Mouse (Mus musculus) limb, embryonic 14.5 days (tissue): ENCODE measurements at regions not wholly inside any gene's neighbourhood (a gene's known extent, or its start where the extent isn't known, plus 50 kb on each side); places are given as distances from the start of the nearest gene placed in this dataset.

Experiments
- ATAC-seq: fragments of 200-750 bp; cut with Nextera tagmentation; 2 replicates; pipeline ENCODE4 v1.8.0; 2017; ENCODE audit warnings: low read depth, moderate number of reproducible peaks, moderate TSS enrichment; ENCODE audit not compliant: low FRiP score
- DNase-seq: peaks from one replicate; pipeline ENCODE4 v3.0.0-alpha.2; 2015; ENCODE audit warnings: low spot score
- H3K27ac ChIP-seq: fragments of 300-500 bp; sonication (generic); replicated peaks from 2 replicates; pipeline ENCODE4 v1.5.1; 2014; ENCODE audit warnings: low read depth, mild to moderate bottlenecking, low read length, moderate library complexity, mixed read lengths
- H3K27me3 ChIP-seq: fragments of 300-500 bp; sonication (generic); 2 replicates; pipeline ENCODE4 v1.6.1; 2014; ENCODE audit warnings: low read length, mixed read lengths; ENCODE audit not compliant: control insufficient read depth, insufficient read depth
- H3K36me3 ChIP-seq: fragments of 300-500 bp; sonication (generic); 2 replicates; pipeline ENCODE4 v1.6.1; 2014; ENCODE audit warnings: mild to moderate bottlenecking, low read length, moderate library complexity, mixed read lengths; ENCODE audit not compliant: control insufficient read depth, insufficient read depth
- H3K4me1 ChIP-seq: fragments of 300-500 bp; sonication (generic); 2 replicates; pipeline ENCODE4 v1.6.1; 2014; ENCODE audit warnings: antibody characterized with exemption, low read length, mixed read lengths; ENCODE audit not compliant: control insufficient read depth, insufficient read depth
- H3K4me2 ChIP-seq: fragments of 300-500 bp; sonication (generic); replicated peaks from 2 replicates; pipeline ENCODE4 v1.6.1; 2014; ENCODE audit warnings: low read depth, mild to moderate bottlenecking, low read length, moderate library complexity; ENCODE audit not compliant: severe bottlenecking
- H3K4me3 ChIP-seq: fragments of 300-500 bp; sonication (generic); replicated peaks from 2 replicates; pipeline ENCODE4 v1.5.1; 2014; ENCODE audit warnings: low read length
- H3K9ac ChIP-seq: fragments of 300-500 bp; sonication (generic); 2 replicates; pipeline ENCODE4 v1.6.1; 2014; ENCODE audit warnings: mild to moderate bottlenecking, low read depth, low read length, moderate library complexity; ENCODE audit not compliant: severe bottlenecking
- H3K9me3 ChIP-seq: fragments of 300-500 bp; sonication (generic); 2 replicates; pipeline ENCODE4 v1.6.1; 2016; ENCODE audit warnings: low read length; ENCODE audit not compliant: control insufficient read depth
- POLR2A ChIP-seq: fragments of 200-500 bp; IDR thresholded peaks from 2 replicates; pipeline ENCODE4 v1.8.0; 2012; ENCODE audit warnings: inconsistent platforms, mild to moderate bottlenecking, moderate library complexity, borderline replicate concordance; ENCODE audit not compliant: insufficient read depth, insufficient read length; ENCODE audit errors: extremely low read depth
- WGBS: fragments of 180-500 bp; shearing (Covaris S2); extraction: QIAGEN DNeasy Blood & Tissue Kit; methylation state at CpG from one replicate; pipeline ENCODE4 v1.1.7; 2014; 5-methylcytosine and 5-hydroxymethylcytosine counted together

GRCm38 (mm10) chr3:113811790-113812189 lies 181.8 kb upstream of the Rnpc3 start:
- DNase-seq: peak; percentile 11
- Histone ChIP-seq H3K9me3 (no peaks in the 10 kb centered on the region), H3K4me1 (no peaks in the 10 kb centered on the region), H3K4me2 (no peak overlapping the region), H3K27ac (no peak overlapping the region), H3K9ac (no peak overlapping the region), H3K36me3 (no peaks in the 10 kb centered on the region), H3K4me3 (no peak overlapping the region), H3K27me3 (no peaks in the 10 kb centered on the region)
- no peak for ATAC-seq
- TF ChIP-seq POLR2A: no peak
- whole genome bisulfite sequencing: 65% methylated on average over 6 of the region's 6 CpGs

GRCm38 (mm10) chr3:113859421-113859820 lies 170.9 kb upstream of the Col11a1 start:
- no peak for TF ChIP-seq POLR2A
- 34% methylated on average over 1 of the region's 1 CpGs for WGBS
- ATAC-seq (no peak), DNase-seq (no peak)
- no peak overlapping the region for H3K9ac ChIP-seq
- no peak overlapping the region for H3K27ac ChIP-seq
- peaks cover 5% of the 10 kb centered on the region; the same call in 1 of the 2 replicates for H3K9me3 ChIP-seq
- no peak overlapping the region for H3K4me3 ChIP-seq
- H3K36me3 ChIP-seq: no peaks in the 10 kb centered on the region
- no peaks in the 10 kb centered on the region for H3K27me3 ChIP-seq
- H3K4me1 ChIP-seq: 0 out of 2 replicates have a peak, but pooled peaks cover 4% of the 10 kb centered on the region
- no peak overlapping the region for H3K4me2 ChIP-seq

GRCm38 (mm10) chr3:113860005-113860404 lies 170.3 kb upstream of the Col11a1 start:
- Histone ChIP-seq H3K9ac (no peak overlapping the region), H3K27me3 (no peaks in the 10 kb centered on the region), H3K27ac (no peak overlapping the region), H3K4me1 (0 out of 2 replicates have a peak, but pooled peaks cover 4% of the 10 kb centered on the region), H3K4me3 (no peak overlapping the region), H3K4me2 (no peak overlapping the region), H3K9me3 (no peaks in the 10 kb centered on the region), H3K36me3 (no peaks in the 10 kb centered on the region)
- DNase-seq (peak; percentile 45), ATAC-seq (0 out of 2 replicates have a peak, but pooled peaks have one; percentile 23)
- 67% methylated on average over 5 of the region's 5 CpGs for WGBS
- TF ChIP-seq POLR2A: no peak

- DNase-seq (no peak), ATAC-seq (0 out of 2 replicates have a peak, but pooled peaks have one; percentile 26)
- Histone ChIP-seq H3K4me3 (no peak overlapping the region), H3K9ac (no peak overlapping the region), H3K27me3 (no peaks in the 10 kb centered on the region), H3K4me1 (0 out of 2 replicates have a peak, but pooled peaks cover 4% of the 10 kb centered on the region), H3K36me3 (no peaks in the 10 kb centered on the region), H3K9me3 (no peaks in the 10 kb centered on the region), H3K27ac (no peak overlapping the region), H3K4me2 (no peak overlapping the region)
- no peak for TF ChIP-seq POLR2A
Measured at GRCm38 (mm10) chr3:113860426-113860825, 169.9 kb upstream of the Col11a1 start.

- no peak overlapping the region for H3K27ac ChIP-seq
- H3K9me3 ChIP-seq: no peaks in the 10 kb centered on the region
- H3K4me3 ChIP-seq: no peak overlapping the region
- H3K36me3 ChIP-seq: no peaks in the 10 kb centered on the region
- 79% methylated on average over 4 of the region's 4 CpGs for WGBS
- no peak for ATAC-seq
- no peak overlapping the region for H3K9ac ChIP-seq
- H3K4me2 ChIP-seq: no peak overlapping the region
- DNase-seq: no peak
- no peak for TF ChIP-seq POLR2A
- no peaks in the 10 kb centered on the region for H3K4me1 ChIP-seq
- H3K27me3 ChIP-seq: no peaks in the 10 kb centered on the region
Measured at GRCm38 (mm10) chr3:113873226-113873625, 157.1 kb upstream of the Col11a1 start.

GRCm38 (mm10) chr3:113905162-113905561 lies 125.2 kb upstream of the Col11a1 start:
- ATAC-seq (no peak), DNase-seq (no peak)
- H3K36me3 ChIP-seq: no peaks in the 10 kb centered on the region
- 93% methylated on average over 1 of the region's 1 CpGs for WGBS
- H3K27me3 ChIP-seq: no peaks in the 10 kb centered on the region
- no peak overlapping the region for H3K4me3 ChIP-seq
- H3K4me1 ChIP-seq: no peaks in the 10 kb centered on the region
- no peak for TF ChIP-seq POLR2A
- H3K4me2 ChIP-seq: no peak overlapping the region
- no peaks in the 10 kb centered on the region for H3K9me3 ChIP-seq
- no peak overlapping the region for H3K27ac ChIP-seq
- no peak overlapping the region for H3K9ac ChIP-seq
